Mouse (Mus musculus) left cerebral cortex, adult 11 months (tissue): ENCODE results near the gene Cbx1.
"Not testable (repeated sequence)": the region's sequence is repeated elsewhere in the genome, so short reads cannot be mapped to it uniquely, and the experiment has no call there.

ENCODE experiments used
- DNase-seq: peaks from one replicate; pipeline ENCODE4 v3.0.0; 2022; ENCODE audit warnings: low spot score

The Cbx1 gene

GRCm38 (mm10) chr11:96838341-96838740, 49.4 kb downstream of the Cbx1 start:
- DNase-seq: no peak

- no peak for DNase-seq
Measured at GRCm38 (mm10) chr11:96839428-96839827, 50.5 kb downstream of the Cbx1 start.

- DNase-seq: no peak
Measured at GRCm38 (mm10) chr11:96839877-96840276, 51.0 kb downstream of the Cbx1 start.

- peak; percentile 50 for DNase-seq
Measured at GRCm38 (mm10) chr11:96840290-96840689, 51.4 kb downstream of the Cbx1 start.

- DNase-seq: no peak
Measured at GRCm38 (mm10) chr11:96843627-96844026, 54.7 kb downstream of the Cbx1 start.

- DNase-seq: no peak
Measured at GRCm38 (mm10) chr11:96847240-96847639, 58.3 kb downstream of the Cbx1 start.

- no peak for DNase-seq
Measured at GRCm38 (mm10) chr11:96848694-96849093, 59.8 kb downstream of the Cbx1 start.

- DNase-seq: not testable (repeated sequence)
Measured at GRCm38 (mm10) chr11:96849145-96849544, 60.2 kb downstream of the Cbx1 start.

GRCm38 (mm10) chr11:96849681-96850467, 60.9 kb downstream of the Cbx1 start, which contains the start of gene Copz2:
TSS of gene Copz2 (plus strand) at chr11:96849870.
- no peak for DNase-seq

GRCm38 (mm10) chr11:96857446-96857845, 68.5 kb downstream of the Cbx1 start:
- no peak for DNase-seq
